ENCODE assay signal across 17 mouse cellular contexts in genomic region chr12:100831629-100832325, GRCm38 (mm10). TPM values are rescaled to one million over a fixed set of nuclear protein-coding genes. Genes with fewer than 3 reads are reported as not detected.
DNase-seq lines count a peak whose midpoint lies in the region; ATAC-seq lines count a peak whose summit lies in the region.
"Had no signal": no experiment of that assay in that cellular context is flagged by ENCODE, and none has a peak within 500 bp of the region (broad histone marks: within the 10 kb centered on the region; RNA-seq: fewer than 3 reads in every experiment).

No protein-coding gene starts in this region.

- 24% methylated on average over 8 of the region's 8 CpGs for WGBS in midbrain, embryonic 11.5 days
- 13% methylated on average over 8 of the region's 8 CpGs for WGBS in midbrain, embryonic 16.5 days
- WGBS in hindbrain, embryonic 14.5 days: 33% methylated on average over 8 of the region's 8 CpGs

- no peak overlapping the region for H3K9ac ChIP-seq in midbrain, embryonic 11.5 days (ENCODE audit: low read length)
- no peak overlapping the region for H3K9ac ChIP-seq in midbrain, embryonic 16.5 days (ENCODE audit: low read depth, low read length)
- no peak overlapping the region for H3K9ac ChIP-seq in hindbrain, embryonic 14.5 days

- DNase-seq in embryo, embryonic 10.5 days (ENCODE audit: low spot score): peak; percentile 37
- no peak for DNase-seq in embryo, embryonic 10 days (ENCODE audit: low spot score)
- DNase-seq in midbrain, embryonic 11.5 days (ENCODE audit: low spot score, missing footprints): peak; percentile 75
- no peak for DNase-seq in hindbrain, embryonic 14.5 days (ENCODE audit: low spot score)
- DNase-seq in retina, postnatal 1 day: peak; percentile 89
- DNase-seq in cerebellum, adult 9-11 months: no peak
- DNase-seq: adrenal gland, postnatal 14 days; cerebellum, postnatal 10 days; gastrocnemius, postnatal 36 days; kidney, adult 11 months; kidney, postnatal 14 days; lung, adult 2 months; right cerebral cortex, postnatal 4 days; thymus, adult 18-20 months had no signal

- no peaks in the 10 kb centered on the region for H3K9me3 ChIP-seq in midbrain, embryonic 11.5 days (ENCODE audit: control insufficient read depth, low read length)
- H3K9me3 ChIP-seq in midbrain, embryonic 16.5 days (replicated peaks; ENCODE audit: control insufficient read depth, low read length, poor library complexity, severe bottlenecking): no peaks in the 10 kb centered on the region
- H3K9me3 ChIP-seq in hindbrain, embryonic 14.5 days (ENCODE audit: control insufficient read depth, low read length): no peaks in the 10 kb centered on the region

- no peak overlapping the region for H3K4me2 ChIP-seq in midbrain, embryonic 11.5 days
- no peak overlapping the region for H3K4me2 ChIP-seq in midbrain, embryonic 16.5 days (ENCODE audit: low read length)
- no peak overlapping the region for H3K4me2 ChIP-seq in hindbrain, embryonic 14.5 days (replicated peaks)

- no peak for ATAC-seq in midbrain, embryonic 11.5 days (ENCODE audit: low FRiP score)
- ATAC-seq in midbrain, embryonic 16.5 days: no peak; the same call in 1 of the 2 replicates
- ATAC-seq in hindbrain, embryonic 14.5 days (ENCODE audit: low FRiP score): peak; percentile 37; the same call in 1 of the 2 replicates
- ATAC-seq in cerebellum, adult (ENCODE audit: insufficient number of reproducible peaks, low FRiP score, low TSS enrichment): no peak

- H3K4me3 ChIP-seq in midbrain, embryonic 11.5 days (ENCODE audit: low read depth, low read length): no peak overlapping the region
- H3K4me3 ChIP-seq in midbrain, embryonic 16.5 days (ENCODE audit: low read depth, low read length): no peak overlapping the region
- no peak overlapping the region for H3K4me3 ChIP-seq in hindbrain, embryonic 14.5 days (replicated peaks; ENCODE audit: low read length)

- H3K27ac ChIP-seq in midbrain, embryonic 11.5 days (ENCODE audit: low read depth, low read length): no peak overlapping the region
- no peak overlapping the region for H3K27ac ChIP-seq in midbrain, embryonic 16.5 days (ENCODE audit: low read length)
- no peak overlapping the region for H3K27ac ChIP-seq in hindbrain, embryonic 14.5 days
- H3K27ac ChIP-seq: macrophage had no signal

- H3K27me3 ChIP-seq in midbrain, embryonic 11.5 days (ENCODE audit: control insufficient read depth, insufficient read depth, low read length): no peaks in the 10 kb centered on the region
- H3K27me3 ChIP-seq in midbrain, embryonic 16.5 days (ENCODE audit: control insufficient read depth, insufficient read depth, low read depth, low read length): no peaks in the 10 kb centered on the region
- no peaks in the 10 kb centered on the region for H3K27me3 ChIP-seq in hindbrain, embryonic 14.5 days (ENCODE audit: control insufficient read depth, insufficient read depth, low read length)

- no peaks in the 10 kb centered on the region for H3K36me3 ChIP-seq in midbrain, embryonic 11.5 days (ENCODE audit: control insufficient read depth, insufficient read depth, low read length)
- no peaks in the 10 kb centered on the region for H3K36me3 ChIP-seq in midbrain, embryonic 16.5 days (ENCODE audit: control insufficient read depth, insufficient read depth, low read length)
- H3K36me3 ChIP-seq in hindbrain, embryonic 14.5 days (replicated peaks; ENCODE audit: control insufficient read depth, insufficient read depth): no peaks in the 10 kb centered on the region

- H3K4me1 ChIP-seq in midbrain, embryonic 11.5 days (ENCODE audit: control insufficient read depth, insufficient read depth, low read length): no peaks in the 10 kb centered on the region
- no peaks in the 10 kb centered on the region for H3K4me1 ChIP-seq in midbrain, embryonic 16.5 days (ENCODE audit: control insufficient read depth, insufficient read depth, low read length)
- no peaks in the 10 kb centered on the region for H3K4me1 ChIP-seq in hindbrain, embryonic 14.5 days (replicated peaks; ENCODE audit: control insufficient read depth, insufficient read depth, low read length)

RNA-seq across cellular contexts. Expression of gene Dglucy, which starts 52.9 kb away (rescaled TPM):
- 0.23 and 0.44 TPM in 2 replicates for polyA plus RNA-seq in midbrain, embryonic 11.5 days (2014; fragmentation: Nextera tagmentation; extraction: Ambion mirVana)
- polyA plus RNA-seq in midbrain, embryonic 16.5 days (2015; fragmentation: Nextera tagmentation; extraction: Ambion mirVana): 2.2 and 2.9 TPM in 2 replicates
- 3.2 and 3.6 TPM in 2 replicates for polyA plus RNA-seq in hindbrain, embryonic 14.5 days (2014; fragmentation: Nextera tagmentation; extraction: Ambion mirVana)

Comparison
In these comparisons a context has a peak if more than half of its experiments do, and no peak if none do; other contexts are left out.
1. DNase-seq: peak in embryo, embryonic 10.5 days (single experiment), midbrain, embryonic 11.5 days (single experiment) and retina, postnatal 1 day (single experiment); none in embryo, embryonic 10 days (single experiment), hindbrain, embryonic 14.5 days (single experiment) and cerebellum, adult 9-11 months (single experiment).